In the genomic region with DNA sequence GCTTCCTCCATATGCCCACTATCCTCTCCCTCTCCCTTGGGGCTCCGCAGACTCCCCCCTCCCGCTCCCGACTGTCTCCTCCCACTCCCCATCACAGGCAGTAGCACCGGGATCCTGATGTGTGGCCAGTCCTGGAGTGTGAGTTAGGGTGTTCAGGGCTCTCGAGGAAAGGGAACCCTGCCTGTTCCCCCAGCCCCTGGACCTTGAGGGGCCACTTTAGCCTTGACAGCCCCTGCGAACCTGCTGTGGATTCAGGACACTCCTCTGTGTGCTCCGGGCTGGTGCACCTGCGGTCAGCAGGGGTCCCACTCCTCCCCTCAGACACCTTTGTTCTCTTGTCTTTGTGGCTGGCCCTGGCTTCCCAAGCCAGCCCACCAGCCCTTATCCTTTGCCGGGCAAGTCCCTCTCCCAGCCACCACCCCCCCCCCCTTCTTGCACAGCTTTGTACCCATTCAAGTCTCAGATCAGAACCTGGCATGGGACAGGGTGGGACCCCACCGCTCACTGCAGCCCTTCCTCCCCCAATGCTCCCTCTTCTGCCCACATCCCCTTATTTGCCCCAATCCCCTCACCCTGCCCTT, we compare ENCODE assay signal across 10 mouse cellular contexts. TPM values are rescaled to one million over a fixed set of nuclear protein-coding genes. Genes with fewer than 3 reads are reported as not detected.
DNase-seq lines count a peak whose midpoint lies in the region; ATAC-seq and TF ChIP-seq lines count a peak whose summit lies in the region.
"Had no signal": no experiment of that assay in that cellular context is flagged by ENCODE, and none has a peak within 500 bp of the region (broad histone marks: within the 10 kb centered on the region; RNA-seq: fewer than 3 reads in every experiment).

No protein-coding gene starts in this region.

- no peak; the same call in 1 of the 2 replicates for TF ChIP-seq CTCF in kidney, postnatal 0 days (IDR thresholded peaks at IDR 0.05; ENCODE audit: low read depth)
- no peak for TF ChIP-seq CTCF in kidney, adult 2 months (conservative IDR thresholded peaks at IDR 0.05; ENCODE audit: insufficient read depth, insufficient read length, low read depth, low read length)

- H3K4me1 ChIP-seq in kidney, postnatal 0 days (replicated peaks; ENCODE audit: insufficient read depth, low read length) = peaks cover 3% of the 10 kb centered on the region; the same call in 1 of the 2 replicates
- no peaks in the 10 kb centered on the region for H3K4me1 ChIP-seq in kidney, adult 2 months (ENCODE audit: control insufficient read depth, insufficient read depth, low read length)
- peaks cover 28% of the 10 kb centered on the region for H3K4me1 ChIP-seq in forebrain, embryonic 14.5 days (ENCODE audit: control insufficient read depth, insufficient read depth, low read length)
- no peaks in the 10 kb centered on the region for H3K4me1 ChIP-seq in liver, embryonic 13.5 days (replicated peaks)
- peaks cover 11% of the 10 kb centered on the region; the same call in 1 of the 2 replicates for H3K4me1 ChIP-seq in stomach, embryonic 14.5 days (ENCODE audit: control insufficient read depth, insufficient read depth, low read length)

- no peak for TF ChIP-seq POLR2A in kidney, adult 2 months (IDR thresholded peaks at IDR 0.05; ENCODE audit: low read depth, low read length)

- DNase-seq in kidney, postnatal 0 days (ENCODE audit: low spot score) = no peak
- DNase-seq in kidney, adult 2 months = no peak
- no peak for DNase-seq in forebrain, embryonic 14.5 days (ENCODE audit: low spot score)
- no peak for DNase-seq in liver, embryonic 13.5 days
- no peak for DNase-seq in urinary bladder, postnatal 10 days (ENCODE audit: low spot score)
- DNase-seq in urinary bladder, adult 2 months (ENCODE audit: low spot score) = no peak
- no peak for DNase-seq in adrenal gland, postnatal 25 days
- DNase-seq: kidney, adult 11 months had no signal

- H3K27me3 ChIP-seq in kidney, postnatal 0 days (ENCODE audit: insufficient read depth, low read length) = peaks cover 13% of the 10 kb centered on the region; the same call in 1 of the 2 replicates
- no peaks in the 10 kb centered on the region for H3K27me3 ChIP-seq in kidney, adult 2 months (replicated peaks; ENCODE audit: control insufficient read depth, insufficient read depth, low read length)
- peaks cover 3% of the 10 kb centered on the region for H3K27me3 ChIP-seq in forebrain, embryonic 14.5 days (replicated peaks; ENCODE audit: control insufficient read depth, insufficient read depth, low read length)
- H3K27me3 ChIP-seq in liver, embryonic 13.5 days = peaks cover 61% of the 10 kb centered on the region
- H3K27me3 ChIP-seq in stomach, embryonic 14.5 days (ENCODE audit: control insufficient read depth, insufficient read depth, low read length) = no peaks in the 10 kb centered on the region

- H3K36me3 ChIP-seq in kidney, postnatal 0 days (ENCODE audit: insufficient read depth, low read length) = no peaks in the 10 kb centered on the region
- H3K36me3 ChIP-seq in kidney, adult 2 months (ENCODE audit: control insufficient read depth, insufficient read depth, low read length) = no peaks in the 10 kb centered on the region
- peaks cover 10% of the 10 kb centered on the region; the same call in 1 of the 2 replicates for H3K36me3 ChIP-seq in forebrain, embryonic 14.5 days (ENCODE audit: control insufficient read depth, insufficient read depth, low read length)
- H3K36me3 ChIP-seq in liver, embryonic 13.5 days = no peaks in the 10 kb centered on the region
- H3K36me3 ChIP-seq in stomach, embryonic 14.5 days (ENCODE audit: control insufficient read depth, insufficient read depth, low read length) = no peaks in the 10 kb centered on the region

- H3K27ac ChIP-seq in kidney, postnatal 0 days = no peak overlapping the region
- H3K27ac ChIP-seq in kidney, adult 2 months (ENCODE audit: insufficient read depth, low read depth, low read length) = no peak overlapping the region
- peak overlapping the region; percentile 85 for H3K27ac ChIP-seq in forebrain, embryonic 14.5 days (ENCODE audit: low read depth, low read length)
- no peak overlapping the region for H3K27ac ChIP-seq in liver, embryonic 13.5 days
- no peak overlapping the region for H3K27ac ChIP-seq in stomach, embryonic 14.5 days (ENCODE audit: low read length)

- WGBS in kidney, postnatal 0 days = 1% methylated on average over 10 of the region's 10 CpGs
- 7% methylated on average over 10 of the region's 10 CpGs for WGBS in kidney, adult 2 months
- 1% methylated on average over 10 of the region's 10 CpGs for WGBS in forebrain, embryonic 14.5 days
- WGBS in liver, embryonic 13.5 days (ENCODE audit: insufficient replicate concordance) = 7% methylated on average over 10 of the region's 10 CpGs
- WGBS in stomach, embryonic 14.5 days = 4% methylated on average over 10 of the region's 10 CpGs

- peak; percentile 27 for ATAC-seq in kidney, postnatal 0 days (replicated peaks; ENCODE audit: low FRiP score, low read depth)
- ATAC-seq in forebrain, embryonic 14.5 days = peak; percentile 38
- ATAC-seq in liver, embryonic 13.5 days (ENCODE audit: low read depth) = no peak
- ATAC-seq in stomach, embryonic 14.5 days (ENCODE audit: insufficient number of reproducible peaks, insufficient read depth, low FRiP score, low read depth) = peak; percentile 7; the same call in 1 of the 2 replicates

- no peak overlapping the region for H3K9ac ChIP-seq in kidney, postnatal 0 days (ENCODE audit: low read depth, low read length)
- H3K9ac ChIP-seq in forebrain, embryonic 14.5 days (ENCODE audit: low read length) = peak overlapping the region; percentile 93
- no peak overlapping the region for H3K9ac ChIP-seq in liver, embryonic 13.5 days
- no peak overlapping the region for H3K9ac ChIP-seq in stomach, embryonic 14.5 days (replicated peaks; ENCODE audit: low read depth, low read length)

- peak overlapping the region; percentile 33 for H3K4me3 ChIP-seq in kidney, postnatal 0 days (replicated peaks; ENCODE audit: low read depth, low read length)
- no peak overlapping the region for H3K4me3 ChIP-seq in kidney, adult 2 months (ENCODE audit: insufficient read depth, low read depth, low read length)
- H3K4me3 ChIP-seq in forebrain, embryonic 14.5 days (ENCODE audit: low read depth, low read length) = peak overlapping the region; percentile 55
- 0 out of 2 replicates have a peak overlapping the region, but pooled peaks have one; percentile 10 for H3K4me3 ChIP-seq in liver, embryonic 13.5 days (replicated peaks)
- peak overlapping the region; percentile 37 for H3K4me3 ChIP-seq in stomach, embryonic 14.5 days (ENCODE audit: low read depth, low read length)

- peak overlapping the region; percentile 66 for H3K4me2 ChIP-seq in kidney, postnatal 0 days (ENCODE audit: low read length)
- peak overlapping the region; percentile 67 for H3K4me2 ChIP-seq in forebrain, embryonic 14.5 days (ENCODE audit: low read length)
- no peak overlapping the region for H3K4me2 ChIP-seq in liver, embryonic 13.5 days
- peak overlapping the region; percentile 73 for H3K4me2 ChIP-seq in stomach, embryonic 14.5 days (replicated peaks; ENCODE audit: low read depth, low read length)

- no peaks in the 10 kb centered on the region for H3K9me3 ChIP-seq in kidney, postnatal 0 days (replicated peaks; ENCODE audit: low read length)
- no peaks in the 10 kb centered on the region for H3K9me3 ChIP-seq in forebrain, embryonic 14.5 days (replicated peaks; ENCODE audit: control insufficient read depth, low read length)
- no peaks in the 10 kb centered on the region for H3K9me3 ChIP-seq in liver, embryonic 13.5 days (replicated peaks)
- H3K9me3 ChIP-seq in stomach, embryonic 14.5 days (ENCODE audit: control insufficient read depth, low read depth, low read length) = no peaks in the 10 kb centered on the region

RNA-seq across cellular contexts. Expression of gene Glyctk, which starts 10.0 kb away (rescaled TPM):
- polyA plus RNA-seq in kidney, postnatal 0 days (2015; fragmentation: Nextera tagmentation; extraction: Ambion mirVana) = 11.5 and 14.4 TPM in 2 replicates
- polyA plus RNA-seq in kidney, adult 2 months (2012; rRNA removed) = 168 and 212 TPM in 2 replicates
- polyA plus RNA-seq in forebrain, embryonic 14.5 days (2014; fragmentation: Nextera tagmentation; extraction: Ambion mirVana) = 2.3 TPM in 2 replicates
- polyA plus RNA-seq in liver, embryonic 13.5 days (2015; fragmentation: Nextera tagmentation; extraction: Ambion mirVana) = 14.8 and 15.5 TPM in 2 replicates
- 1.2 and 1.5 TPM in 2 replicates for polyA plus RNA-seq in stomach, embryonic 14.5 days (2014; fragmentation: Nextera tagmentation; extraction: Ambion mirVana)
- polyA plus RNA-seq in urinary bladder, adult 2 months (2012; rRNA removed) = 1.1 and 1.5 TPM in 2 replicates
- 3.7 and 4.8 TPM in 2 replicates for total RNA-seq in adrenal gland, postnatal 25 days (2021)

RNA-seq across cellular contexts. Expression of gene Wdr82, which starts 22.8 kb away (rescaled TPM):
- polyA plus RNA-seq in kidney, postnatal 0 days (2015; fragmentation: Nextera tagmentation; extraction: Ambion mirVana) = 16.9 and 18.5 TPM in 2 replicates
- 37.6 and 38.9 TPM in 2 replicates for polyA plus RNA-seq in kidney, adult 2 months (2012; rRNA removed)
- polyA plus RNA-seq in forebrain, embryonic 14.5 days (2014; fragmentation: Nextera tagmentation; extraction: Ambion mirVana) = 54.7 and 56.4 TPM in 2 replicates
- polyA plus RNA-seq in liver, embryonic 13.5 days (2015; fragmentation: Nextera tagmentation; extraction: Ambion mirVana) = 7.8 and 7.9 TPM in 2 replicates
- 29.0 and 31.3 TPM in 2 replicates for polyA plus RNA-seq in stomach, embryonic 14.5 days (2014; fragmentation: Nextera tagmentation; extraction: Ambion mirVana)
- polyA plus RNA-seq in urinary bladder, adult 2 months (2012; rRNA removed) = 67.9 and 72.1 TPM in 2 replicates
- total RNA-seq in adrenal gland, postnatal 25 days (2021) = 82.4 and 83.3 TPM in 2 replicates

RNA-seq across cellular contexts. Expression of gene Col6a4, which starts 51.4 kb away (rescaled TPM):
- 0.86 and 1.5 TPM in 2 replicates for polyA plus RNA-seq in kidney, postnatal 0 days (2015; fragmentation: Nextera tagmentation; extraction: Ambion mirVana)
- polyA plus RNA-seq in kidney, adult 2 months (2012; rRNA removed) = 0.59 and 0.62 TPM in 2 replicates
- 0.22 and 0.66 TPM in 2 replicates for polyA plus RNA-seq in forebrain, embryonic 14.5 days (2014; fragmentation: Nextera tagmentation; extraction: Ambion mirVana)
- polyA plus RNA-seq in liver, embryonic 13.5 days (2015; fragmentation: Nextera tagmentation; extraction: Ambion mirVana) = 0.07 TPM in 1 of 2 replicates, not detected in the other
- 20.9 and 22.3 TPM in 2 replicates for polyA plus RNA-seq in stomach, embryonic 14.5 days (2014; fragmentation: Nextera tagmentation; extraction: Ambion mirVana)
- polyA plus RNA-seq in urinary bladder, adult 2 months (2012; rRNA removed) = 1.3 and 1.4 TPM in 2 replicates
- total RNA-seq in adrenal gland, postnatal 25 days (2021) = 0.52 and 0.67 TPM in 2 replicates
- total RNA-seq: monocyte, adult 5-6 weeks had no signal

RNA-seq across cellular contexts. Expression of gene Ppm1m, which starts 51.6 kb away (rescaled TPM):
- 33.2 and 35.5 TPM in 2 replicates for polyA plus RNA-seq in kidney, postnatal 0 days (2015; fragmentation: Nextera tagmentation; extraction: Ambion mirVana)
- 28.5 and 32.6 TPM in 2 replicates for polyA plus RNA-seq in kidney, adult 2 months (2012; rRNA removed)
- polyA plus RNA-seq in forebrain, embryonic 14.5 days (2014; fragmentation: Nextera tagmentation; extraction: Ambion mirVana) = 10.3 and 10.7 TPM in 2 replicates
- 10.0 and 12.1 TPM in 2 replicates for polyA plus RNA-seq in liver, embryonic 13.5 days (2015; fragmentation: Nextera tagmentation; extraction: Ambion mirVana)
- polyA plus RNA-seq in stomach, embryonic 14.5 days (2014; fragmentation: Nextera tagmentation; extraction: Ambion mirVana) = 35.6 and 38.3 TPM in 2 replicates
- 40.2 and 47.0 TPM in 2 replicates for polyA plus RNA-seq in urinary bladder, adult 2 months (2012; rRNA removed)
- 119 and 156 TPM in 2 replicates for total RNA-seq in adrenal gland, postnatal 25 days (2021)

RNA-seq across cellular contexts. Expression of gene Twf2, which starts 55.0 kb away (rescaled TPM):
- polyA plus RNA-seq in kidney, postnatal 0 days (2015; fragmentation: Nextera tagmentation; extraction: Ambion mirVana) = 44.0 and 51.1 TPM in 2 replicates
- polyA plus RNA-seq in kidney, adult 2 months (2012; rRNA removed) = 24.4 and 29.7 TPM in 2 replicates
- 57.5 and 64.7 TPM in 2 replicates for polyA plus RNA-seq in forebrain, embryonic 14.5 days (2014; fragmentation: Nextera tagmentation; extraction: Ambion mirVana)
- 25.6 and 26.3 TPM in 2 replicates for polyA plus RNA-seq in liver, embryonic 13.5 days (2015; fragmentation: Nextera tagmentation; extraction: Ambion mirVana)
- polyA plus RNA-seq in stomach, embryonic 14.5 days (2014; fragmentation: Nextera tagmentation; extraction: Ambion mirVana) = 67.7 and 69.3 TPM in 2 replicates
- polyA plus RNA-seq in urinary bladder, adult 2 months (2012; rRNA removed) = 33.1 and 35.7 TPM in 2 replicates
- 111 and 128 TPM in 2 replicates for total RNA-seq in adrenal gland, postnatal 25 days (2021)

Comparison
In these comparisons a context has a peak if more than half of its experiments do, and no peak if none do; other contexts are left out.
1. RNA of gene Glyctk, which starts 10.0 kb away (polyA plus RNA-seq): 168 to 212 TPM in kidney, adult 2 months; 14.8 to 15.5 TPM in liver, embryonic 13.5 days, 11.5 to 14.4 TPM in kidney, postnatal 0 days, 2.3 TPM in forebrain, embryonic 14.5 days, 1.1 to 1.5 TPM in urinary bladder, adult 2 months and 1.2 to 1.5 TPM in stomach, embryonic 14.5 days; every median in the first group is over 10 times any median in the second.